Mouse (Mus musculus) thymus, postnatal 14 days (tissue): ENCODE data around the gene Fam196b.

ENCODE experiments used
- DNase-seq: peaks from one replicate; pipeline ENCODE4 v3.0.0; 2021

Fam196b gene

GRCm38 (mm10) chr11:34337907-34338306, 23.3 kb downstream of the Fam196b start:
- DNase-seq: no peak

GRCm38 (mm10) chr11:34339693-34340092, 25.1 kb downstream of the Fam196b start:
- DNase-seq: no peak

GRCm38 (mm10) chr11:34343742-34344307, 29.2 kb downstream of the Fam196b start:
- DNase-seq: no peak

DNA sequence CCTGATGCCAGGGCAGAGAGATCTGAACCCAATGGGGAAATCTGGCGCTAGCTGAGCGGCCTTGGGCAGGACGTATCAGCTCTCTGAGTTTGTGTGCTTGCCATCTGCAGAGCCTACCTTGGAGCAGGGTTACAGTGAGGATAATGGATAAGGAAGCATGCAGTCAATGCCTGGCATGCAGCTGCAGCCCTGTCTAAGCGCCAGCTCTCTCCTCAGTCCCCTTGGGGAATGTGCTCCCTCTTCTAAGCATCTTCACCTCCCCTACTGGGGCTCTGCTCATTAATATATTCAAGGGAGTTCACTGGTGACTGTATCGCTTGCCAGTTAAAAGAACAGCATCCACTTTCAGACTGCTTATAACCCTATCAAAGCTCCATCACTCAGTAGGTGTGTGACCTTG, 29.7 kb downstream of the Fam196b start:
- DNase-seq: no peak

DNA sequence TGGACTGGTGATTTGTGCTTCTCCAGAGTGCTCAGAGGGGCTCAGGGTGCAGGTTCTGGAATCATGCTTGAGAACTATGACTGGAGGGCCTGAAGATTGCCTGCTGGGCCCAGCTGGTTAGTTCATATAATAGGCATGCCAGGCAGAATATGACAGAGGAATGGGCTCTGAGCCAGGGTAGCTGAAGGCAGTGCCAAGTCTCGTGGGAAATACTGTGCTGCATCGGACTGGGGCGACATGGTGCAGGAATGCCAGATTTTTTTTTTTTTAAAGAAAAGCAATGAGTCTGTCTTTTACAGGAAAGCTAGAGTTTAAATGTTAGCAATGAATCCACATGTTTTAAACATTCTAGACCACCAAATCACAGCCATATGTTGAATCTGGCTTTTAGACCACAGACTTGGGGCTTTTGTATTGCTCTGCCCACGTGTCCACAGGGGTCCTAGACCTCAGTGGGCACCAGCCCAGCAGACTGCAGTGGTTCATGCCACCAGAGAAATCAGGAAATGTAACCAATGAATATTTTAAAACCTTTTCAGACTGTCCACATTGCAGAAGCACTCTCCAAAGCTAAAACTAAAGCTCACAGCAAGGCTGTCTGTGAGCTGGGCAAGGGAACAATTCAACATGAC, 33.8 kb downstream of the Fam196b start:
- DNase-seq: no peak

DNA sequence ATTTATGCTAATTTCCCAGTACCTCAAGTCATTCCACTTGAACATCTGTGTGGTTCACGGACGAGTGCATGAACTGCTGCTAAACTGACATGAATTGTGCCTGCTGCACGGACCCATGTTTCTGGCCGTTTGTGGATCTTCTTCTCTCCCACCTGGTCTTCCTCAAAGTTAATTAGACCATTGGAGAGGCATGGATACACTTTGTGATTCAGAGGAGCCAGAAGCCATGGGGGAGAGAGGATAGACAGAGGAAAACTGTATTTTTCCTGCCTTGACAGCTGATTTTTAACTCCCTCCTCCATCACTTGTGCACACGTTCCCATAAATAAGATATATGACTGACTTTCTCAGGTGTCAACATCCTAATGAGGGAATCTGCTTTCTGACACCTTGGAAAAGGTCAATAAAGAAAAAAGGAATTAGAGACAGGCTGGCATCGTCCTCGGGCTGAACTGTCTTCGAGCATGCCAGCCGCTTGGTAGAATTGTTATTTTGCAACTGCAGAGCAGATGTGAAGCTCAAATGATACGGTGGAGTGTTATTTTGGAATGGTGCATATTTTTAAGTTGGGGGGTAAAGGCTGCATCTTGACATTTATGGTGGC, 34.9 kb downstream of the Fam196b start:
- no peak for DNase-seq

- no peak for DNase-seq
These were observed 40.8 kb downstream of the Fam196b start for GRCm38 (mm10) chr11:34355406-34355805.

GRCm38 (mm10) chr11:34356109-34356508, 41.5 kb downstream of the Fam196b start:
- no peak for DNase-seq

- no peak for DNase-seq
These were observed 57.6 kb downstream of the Fam196b start for GRCm38 (mm10) chr11:34372224-34372623.

DNA sequence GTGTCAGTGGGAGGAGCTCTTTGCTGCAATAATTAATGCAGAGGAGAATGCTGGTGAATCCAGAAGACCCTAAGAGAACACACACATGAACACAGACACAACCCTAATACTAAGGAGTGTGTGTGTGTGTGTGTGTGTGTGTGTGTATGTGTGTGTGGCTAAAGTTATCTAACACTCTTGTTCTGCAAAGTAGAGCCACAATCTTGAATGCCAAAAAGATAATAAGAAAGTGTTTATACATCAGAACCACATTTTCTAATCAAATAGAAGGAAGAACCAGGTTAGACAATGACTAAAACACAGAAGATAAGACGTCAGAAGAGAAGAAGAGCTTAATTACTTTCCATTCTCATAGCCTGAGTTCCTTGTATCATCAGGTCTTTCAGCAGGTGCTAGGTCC, 60.9 kb downstream of the Fam196b start:
- DNase-seq: no peak

GRCm38 (mm10) chr11:34377649-34378048, 63.0 kb downstream of the Fam196b start:
- DNase-seq: no peak

- DNase-seq: no peak
These were observed 68.9 kb downstream of the Fam196b start for GRCm38 (mm10) chr11:34383501-34383900.

DNA sequence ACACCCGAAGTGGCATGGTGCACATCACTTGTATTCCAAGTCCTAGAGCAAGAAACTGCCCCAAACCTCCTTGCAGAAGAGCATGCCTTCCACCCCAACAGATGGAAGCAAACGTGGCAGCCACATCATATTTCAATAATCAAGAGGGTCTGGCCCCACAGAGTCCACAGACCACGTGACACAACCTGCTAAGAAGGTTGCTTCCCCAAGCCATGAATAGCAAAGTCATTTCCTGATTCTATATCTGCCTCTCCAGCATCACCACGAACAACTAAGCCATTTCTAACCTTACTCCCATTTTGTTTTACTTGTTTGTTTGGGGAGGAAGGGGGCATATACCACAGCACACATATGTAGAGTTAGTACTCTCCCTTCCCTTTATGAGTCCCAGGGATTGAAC, 69.6 kb downstream of the Fam196b start:
- DNase-seq: no peak

DNA sequence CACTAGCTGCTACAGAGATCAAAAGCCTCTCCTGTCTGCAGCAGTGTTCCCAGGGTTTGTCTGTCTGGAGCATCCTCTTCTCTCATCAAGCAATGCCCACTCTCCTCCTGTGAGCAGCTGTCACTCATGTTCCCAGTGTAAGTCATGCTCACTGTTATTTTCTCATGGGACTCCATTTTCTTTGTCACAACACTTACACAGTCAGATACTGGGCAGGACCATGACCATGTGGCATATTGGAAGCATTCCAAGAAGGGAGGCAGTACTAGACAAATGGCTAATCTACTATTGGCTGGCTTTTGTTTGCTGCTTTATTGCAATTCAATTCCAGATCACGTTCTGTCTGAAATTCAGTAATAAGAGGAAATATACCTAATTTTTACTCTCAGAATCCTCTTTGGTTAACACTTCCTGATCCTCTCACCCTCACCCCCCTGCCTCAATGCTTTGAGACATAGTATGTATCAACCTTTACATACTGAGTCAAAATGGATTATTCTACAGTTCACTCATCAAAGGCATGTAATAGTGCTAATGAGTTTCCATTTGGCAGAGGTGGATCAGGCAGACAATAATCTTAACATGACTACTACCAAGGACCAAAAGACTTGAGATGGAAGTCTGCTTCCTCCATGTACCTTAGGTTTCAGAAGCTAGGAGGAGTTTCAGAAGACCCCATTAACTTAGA, 70.5 kb downstream of the Fam196b start:
- no peak for DNase-seq

DNA sequence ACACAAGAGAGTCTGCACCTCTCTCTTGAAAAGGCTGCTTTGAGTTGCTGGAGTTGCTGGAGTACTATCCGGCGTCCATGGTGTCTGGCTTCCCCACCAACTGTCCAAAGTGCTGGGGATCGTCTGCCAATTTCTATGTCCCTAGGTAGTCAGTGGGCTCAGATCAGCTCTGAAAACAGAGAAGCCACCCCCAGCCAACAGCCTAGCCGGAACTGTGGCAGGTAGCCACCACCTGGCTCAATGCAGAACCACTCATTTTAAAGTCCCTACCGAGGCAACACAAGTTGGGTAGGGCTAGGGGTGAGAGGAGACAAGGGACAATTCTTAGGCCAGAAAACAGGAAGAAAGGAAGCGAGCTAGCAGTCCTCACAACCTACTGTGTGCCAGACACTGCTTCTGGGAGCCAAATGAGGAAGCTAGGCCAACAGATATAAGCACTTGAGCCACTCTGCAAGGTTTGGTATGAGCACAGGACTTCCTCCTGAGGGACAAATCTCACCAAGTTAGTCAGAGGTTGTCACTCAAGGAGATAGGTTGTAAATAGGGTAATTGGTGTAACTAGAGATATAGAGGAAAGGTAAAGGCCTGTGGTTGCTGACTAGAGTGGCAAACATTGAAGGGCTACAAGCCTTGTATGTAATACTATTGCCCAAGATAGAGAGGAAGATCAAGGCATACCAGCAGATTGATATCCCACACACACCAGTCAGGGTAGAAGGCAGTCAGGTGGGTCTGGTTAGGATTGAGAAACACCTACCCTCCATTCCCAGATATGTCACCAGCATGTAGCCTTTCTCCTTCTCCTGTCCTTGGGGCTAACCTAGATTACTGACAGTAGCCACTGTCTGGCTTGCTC, 74.9 kb downstream of the Fam196b start:
- DNase-seq: no peak

- no peak for DNase-seq
These were observed 77.5 kb downstream of the Fam196b start for GRCm38 (mm10) chr11:34392105-34392504.

GRCm38 (mm10) chr11:34395802-34396201, 81.2 kb downstream of the Fam196b start:
- DNase-seq: no peak

DNA sequence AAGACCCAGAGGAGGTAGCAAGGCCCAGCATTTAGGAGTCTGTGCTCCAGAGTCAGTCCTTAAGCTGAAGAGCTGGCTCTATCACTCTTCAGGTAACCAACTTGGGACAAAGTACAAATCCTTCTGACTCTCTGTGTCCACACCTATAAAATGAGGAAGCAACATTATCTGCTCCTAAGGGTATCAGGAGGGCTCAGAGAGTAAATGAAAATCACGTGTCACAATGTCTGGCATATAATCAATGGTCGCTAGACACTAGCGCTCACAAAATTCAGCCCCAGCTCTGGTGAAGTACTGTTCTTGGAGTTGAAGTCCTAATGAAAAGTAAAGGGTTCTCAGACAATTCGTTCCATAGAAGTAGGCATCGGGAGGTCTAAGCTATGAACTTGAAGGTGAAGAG, 83.0 kb downstream of the Fam196b start:
- no peak for DNase-seq

- peak; percentile 9 for DNase-seq
These were observed 83.9 kb downstream of the Fam196b start for GRCm38 (mm10) chr11:34398555-34398954.

DNA sequence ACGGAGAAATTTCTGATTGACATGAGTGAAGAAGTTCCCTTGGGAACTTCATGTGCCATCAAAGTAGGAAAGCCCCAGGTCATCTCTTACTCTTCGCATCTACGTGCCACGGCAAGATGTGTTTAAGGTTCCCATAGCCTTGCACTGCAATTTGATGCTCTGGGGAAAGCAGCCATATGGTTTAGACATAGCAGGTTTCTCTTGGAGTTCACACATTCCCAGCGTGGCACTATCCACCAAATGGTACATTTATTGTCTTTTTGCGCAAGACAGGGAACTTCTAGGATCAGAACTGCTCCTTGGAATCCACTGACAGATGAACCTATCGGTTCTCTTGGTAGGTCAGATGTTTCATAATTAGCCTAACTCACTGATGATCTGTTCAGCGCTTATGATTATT, 86.7 kb downstream of the Fam196b start:
- no peak for DNase-seq

DNA sequence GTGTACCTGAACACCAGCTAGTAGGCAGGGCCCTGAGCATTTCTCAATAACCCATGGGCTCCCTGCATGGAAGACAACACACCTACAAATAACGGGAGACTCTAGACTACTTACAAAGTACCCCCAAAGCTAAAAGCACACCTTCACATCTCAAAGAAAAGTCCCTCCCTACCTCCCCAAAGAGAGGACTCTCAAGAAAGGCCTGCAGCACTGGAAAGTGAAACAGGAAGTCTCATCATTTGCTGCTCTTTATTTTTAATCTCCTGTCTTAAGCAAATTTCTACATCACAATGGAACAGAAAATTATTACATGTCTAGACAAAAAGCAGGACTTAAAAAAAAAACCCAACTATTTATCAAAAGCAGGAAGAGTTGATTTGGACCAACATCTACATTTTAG, 90.7 kb downstream of the Fam196b start:
- DNase-seq: no peak

- no peak for DNase-seq
These were observed 91.7 kb downstream of the Fam196b start for GRCm38 (mm10) chr11:34406309-34406708.

DNA sequence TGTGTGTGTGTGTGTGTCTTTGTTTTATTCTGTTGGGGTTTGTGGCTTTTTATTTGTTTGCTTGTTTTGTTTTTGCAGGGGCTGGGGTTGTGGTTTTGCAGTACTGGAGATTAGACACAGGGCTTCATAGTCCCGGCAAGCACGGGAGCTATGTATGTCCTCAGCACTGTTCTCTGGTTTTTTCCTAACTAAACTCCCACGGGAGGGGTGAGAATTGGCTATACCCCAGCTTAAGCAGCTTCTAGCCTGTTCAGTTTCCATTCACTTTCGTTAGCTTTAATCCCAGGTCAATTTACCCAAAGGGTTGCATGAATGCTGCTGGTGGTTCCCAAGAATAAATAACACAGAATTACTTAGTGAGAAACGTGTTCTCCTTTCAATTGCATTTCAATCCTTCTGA, 92.2 kb downstream of the Fam196b start:
- no peak for DNase-seq
